Mouse (Mus musculus) heart, adult 2 months (tissue): ENCODE data around the gene Gclc.

Experiments used
- CTCF ChIP-seq: fragments of 200-600 bp; IDR thresholded peaks from 2 replicates; pipeline ENCODE4 v1.8.1; 2022; ENCODE audit warnings: antibody characterized with exemption, mild to moderate bottlenecking, moderate library complexity
- EP300 ChIP-seq: fragments of 200-500 bp; IDR thresholded peaks from 2 replicates; pipeline ENCODE4 v1.6.1; 2011; ENCODE audit warnings: low read depth, low read length, control low read depth; ENCODE audit not compliant: insufficient read depth

DNA sequence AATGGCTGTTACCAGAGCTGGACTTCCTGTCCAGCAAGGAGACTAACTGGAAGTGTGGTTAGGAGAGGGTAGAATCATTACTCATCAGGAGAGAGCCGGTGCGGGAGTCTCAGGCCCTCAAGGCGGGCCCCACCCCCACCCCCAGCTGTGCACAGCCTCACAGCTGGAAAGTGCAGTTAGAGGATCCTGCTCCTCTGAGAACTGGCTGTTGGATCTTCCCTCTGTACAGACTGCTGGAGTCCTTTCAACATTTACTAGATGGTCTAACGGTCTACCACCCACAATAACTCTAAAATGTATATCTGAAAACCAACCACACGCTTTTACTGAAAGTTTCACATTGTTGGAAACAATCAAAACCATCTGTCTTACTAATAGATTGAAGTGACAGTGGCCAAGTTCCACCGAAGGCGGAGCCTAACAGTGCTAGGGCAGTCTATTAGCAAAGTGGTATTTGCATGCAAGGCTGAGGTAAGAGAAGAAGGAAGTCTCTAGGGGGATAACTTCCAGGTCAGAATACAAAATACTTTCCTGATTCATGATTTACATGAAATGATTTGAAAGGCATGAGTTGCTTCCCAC, 71.1 kb downstream of the Gclc start:
- TF ChIP-seq CTCF (no peak), EP300 (no peak)
